Mouse (Mus musculus): ENCODE results near the gene Mrps18a.

Mrps18a gene

GRCm38 (mm10) chr17:46081657-46082056 is 29.1 kb upstream of the Mrps18a start:
- Histone ChIP-seq H3K27me3 (ENCODE audit: control insufficient read depth, insufficient read depth, low read length, poor library complexity, severe bottlenecking) (no peaks in the 10 kb centered on the region), H3K36me3 (ENCODE audit: control insufficient read depth, insufficient read depth, low read length, poor library complexity, severe bottlenecking) (no peaks in the 10 kb centered on the region)
- no peak for DNase-seq (ENCODE audit: low read depth, low spot score)

GRCm38 (mm10) chr17:46083381-46083780 is 27.4 kb upstream of the Mrps18a start:
- no peak for DNase-seq (ENCODE audit: low read depth, low spot score)
- Histone ChIP-seq H3K36me3 (ENCODE audit: control insufficient read depth, insufficient read depth, low read length, poor library complexity, severe bottlenecking) (no peaks in the 10 kb centered on the region), H3K27me3 (ENCODE audit: control insufficient read depth, insufficient read depth, low read length, poor library complexity, severe bottlenecking) (no peaks in the 10 kb centered on the region)

GRCm38 (mm10) chr17:46084091-46084501 is 26.7 kb upstream of the Mrps18a start:
- Histone ChIP-seq H3K27me3 (ENCODE audit: control insufficient read depth, insufficient read depth, low read length, poor library complexity, severe bottlenecking) (no peaks in the 10 kb centered on the region), H3K36me3 (ENCODE audit: control insufficient read depth, insufficient read depth, low read length, poor library complexity, severe bottlenecking) (no peaks in the 10 kb centered on the region)
- no peak for DNase-seq (ENCODE audit: low read depth, low spot score)

- no peak for DNase-seq (ENCODE audit: low read depth, low spot score)
- Histone ChIP-seq H3K36me3 (ENCODE audit: control insufficient read depth, insufficient read depth, low read length, poor library complexity, severe bottlenecking) (no peaks in the 10 kb centered on the region), H3K27me3 (ENCODE audit: control insufficient read depth, insufficient read depth, low read length, poor library complexity, severe bottlenecking) (no peaks in the 10 kb centered on the region)
These were observed 24.4 kb upstream of the Mrps18a start for GRCm38 (mm10) chr17:46086341-46086870.

GRCm38 (mm10) chr17:46091351-46091750 is 19.4 kb upstream of the Mrps18a start:
- no peak for DNase-seq (ENCODE audit: low read depth, low spot score)
- Histone ChIP-seq H3K27me3 (ENCODE audit: control insufficient read depth, insufficient read depth, low read length, poor library complexity, severe bottlenecking) (no peaks in the 10 kb centered on the region), H3K36me3 (ENCODE audit: control insufficient read depth, insufficient read depth, low read length, poor library complexity, severe bottlenecking) (no peaks in the 10 kb centered on the region)

- no peak for DNase-seq (ENCODE audit: low read depth, low spot score)
- Histone ChIP-seq H3K27me3 (ENCODE audit: control insufficient read depth, insufficient read depth, low read length, poor library complexity, severe bottlenecking) (no peaks in the 10 kb centered on the region), H3K36me3 (ENCODE audit: control insufficient read depth, insufficient read depth, low read length, poor library complexity, severe bottlenecking) (no peaks in the 10 kb centered on the region)
These were observed 18.9 kb upstream of the Mrps18a start for GRCm38 (mm10) chr17:46091899-46092298.

GRCm38 (mm10) chr17:46098525-46098924 is 12.3 kb upstream of the Mrps18a start:
- H3K27me3 ChIP-seq (ENCODE audit: control insufficient read depth, insufficient read depth, low read length, poor library complexity, severe bottlenecking): no peaks in the 10 kb centered on the region
- DNase-seq (ENCODE audit: low read depth, low spot score): no peak

GRCm38 (mm10) chr17:46101906-46102305 is 8.9 kb upstream of the Mrps18a start:
- no peak for DNase-seq (ENCODE audit: low read depth, low spot score)
- Histone ChIP-seq H3K36me3 (ENCODE audit: control insufficient read depth, insufficient read depth, low read length, poor library complexity, severe bottlenecking) (no peaks in the 10 kb centered on the region), H3K27me3 (ENCODE audit: control insufficient read depth, insufficient read depth, low read length, poor library complexity, severe bottlenecking) (no peaks in the 10 kb centered on the region)

More at GRCm38 (mm10) chr17:46098525-46098924, 12.3 kb upstream of the Mrps18a start:
- H3K36me3 ChIP-seq (ENCODE audit: control insufficient read depth, insufficient read depth, low read length, poor library complexity, severe bottlenecking): no peaks in the 10 kb centered on the region

GRCm38 (mm10) chr17:46102608-46103159 is 8.1 kb upstream of the Mrps18a start:
- DNase-seq (ENCODE audit: low read depth, low spot score): no peak
- H3K36me3 ChIP-seq (ENCODE audit: control insufficient read depth, insufficient read depth, low read length, poor library complexity, severe bottlenecking): no peaks in the 10 kb centered on the region
- no peaks in the 10 kb centered on the region for H3K27me3 ChIP-seq (ENCODE audit: control insufficient read depth, insufficient read depth, low read length, poor library complexity, severe bottlenecking)

- Histone ChIP-seq H3K27me3 (ENCODE audit: control insufficient read depth, insufficient read depth, low read length, poor library complexity, severe bottlenecking) (no peaks in the 10 kb centered on the region), H3K36me3 (ENCODE audit: control insufficient read depth, insufficient read depth, low read length, poor library complexity, severe bottlenecking) (no peaks in the 10 kb centered on the region)
- DNase-seq (ENCODE audit: low read depth, low spot score): no peak
These were observed 6.3 kb upstream of the Mrps18a start for GRCm38 (mm10) chr17:46104487-46104886.

GRCm38 (mm10) chr17:46108286-46108685 is 2.5 kb upstream of the Mrps18a start:
- Histone ChIP-seq H3K27me3 (ENCODE audit: control insufficient read depth, insufficient read depth, low read length, poor library complexity, severe bottlenecking) (no peaks in the 10 kb centered on the region), H3K36me3 (ENCODE audit: control insufficient read depth, insufficient read depth, low read length, poor library complexity, severe bottlenecking) (no peaks in the 10 kb centered on the region)
- DNase-seq (ENCODE audit: low read depth, low spot score): no peak

- no peaks in the 10 kb centered on the region for H3K27me3 ChIP-seq (ENCODE audit: control insufficient read depth, insufficient read depth, low read length, poor library complexity, severe bottlenecking)
- H3K36me3 ChIP-seq (ENCODE audit: control insufficient read depth, insufficient read depth, low read length, poor library complexity, severe bottlenecking): peaks cover 3% of the 10 kb centered on the region
- DNase-seq (ENCODE audit: low read depth, low spot score): no peak
These were observed 4.7 kb downstream of the Mrps18a start for GRCm38 (mm10) chr17:46115489-46115888.

- DNase-seq (ENCODE audit: low read depth, low spot score): no peak
- Histone ChIP-seq H3K27me3 (ENCODE audit: control insufficient read depth, insufficient read depth, low read length, poor library complexity, severe bottlenecking) (no peaks in the 10 kb centered on the region), H3K36me3 (ENCODE audit: control insufficient read depth, insufficient read depth, low read length, poor library complexity, severe bottlenecking) (peaks cover 3% of the 10 kb centered on the region)
These were observed 5.4 kb downstream of the Mrps18a start for GRCm38 (mm10) chr17:46116138-46116537.

- Histone ChIP-seq H3K27me3 (ENCODE audit: control insufficient read depth, insufficient read depth, low read length, poor library complexity, severe bottlenecking) (no peaks in the 10 kb centered on the region), H3K36me3 (ENCODE audit: control insufficient read depth, insufficient read depth, low read length, poor library complexity, severe bottlenecking) (peaks cover 3% of the 10 kb centered on the region)
- no peak for DNase-seq (ENCODE audit: low read depth, low spot score)
These were observed 6.1 kb downstream of the Mrps18a start for GRCm38 (mm10) chr17:46116881-46117280.

GRCm38 (mm10) chr17:46117623-46118422 is 7.0 kb downstream of the Mrps18a start:
- Histone ChIP-seq H3K27me3 (ENCODE audit: control insufficient read depth, insufficient read depth, low read length, poor library complexity, severe bottlenecking) (no peaks in the 10 kb centered on the region), H3K36me3 (ENCODE audit: control insufficient read depth, insufficient read depth, low read length, poor library complexity, severe bottlenecking) (peaks cover 3% of the 10 kb centered on the region)
- DNase-seq (ENCODE audit: low read depth, low spot score): no peak
